Mouse (Mus musculus) adrenal gland, adult 2 months (tissue): ENCODE measurements around the gene Rpl36a-ps1. TPM values are rescaled to one million over a fixed set of nuclear protein-coding genes. Genes with fewer than 3 reads are reported as not detected.
"Not testable (repeated sequence)": the region's sequence is repeated elsewhere in the genome, so short reads cannot be mapped to it uniquely, and the experiment has no call there.

Experiments used
- DNase-seq: peaks from one replicate; pipeline ENCODE4 v3.0.0; 2021
- long read RNA-seq: library from polyadenylated mRNA; stranded (forward); transcript quantifications from one replicate; pipeline ENCODE4 v2.0.0, GENCODE M21; 2021
- polyA plus RNA-seq: library from polyadenylated mRNA; depleted of rRNA; stranded (reverse); fragments of >200 nt; gene quantifications from 2 replicates; pipeline ENCODE4 v1.2.3, GENCODE M21; 2012; rRNA removed
- total RNA-seq, 2 experiments: library from RNA; stranded (reverse); gene quantifications; 2 replicates each; pipeline ENCODE4 v1.2.3; 2021

The Rpl36a-ps1 gene
- 1 to 10 TPM; 4.8 to 6.2 TPM for total RNA-seq
- not detected in 2 replicates for polyA plus RNA-seq
- long read RNA-seq: 0 reads

GRCm38 (mm10) chr14:98994218-98994617, at the start of gene Rpl36a-ps1:
Gene Rpl36a-ps1, minus strand, starts transcription at chr14:98994318.
- DNase-seq: no peak

- no peak for DNase-seq
Measured at GRCm38 (mm10) chr14:99043499-99043898, 49.4 kb upstream of the Rpl36a-ps1 start.

GRCm38 (mm10) chr14:99041416-99041815, 47.3 kb upstream of the Rpl36a-ps1 start:
- DNase-seq: no peak

- not testable (repeated sequence) for DNase-seq
Measured at GRCm38 (mm10) chr14:99039308-99039707, 45.2 kb upstream of the Rpl36a-ps1 start.

- DNase-seq: no peak
Measured at GRCm38 (mm10) chr14:99037703-99038102, 43.6 kb upstream of the Rpl36a-ps1 start.

- no peak for DNase-seq
Measured at GRCm38 (mm10) chr14:99036039-99036438, 41.9 kb upstream of the Rpl36a-ps1 start.

- not testable (repeated sequence) for DNase-seq
Measured at GRCm38 (mm10) chr14:99034851-99035250, 40.7 kb upstream of the Rpl36a-ps1 start.

GRCm38 (mm10) chr14:99032596-99032995, 38.5 kb upstream of the Rpl36a-ps1 start:
- no peak for DNase-seq

GRCm38 (mm10) chr14:99031337-99031873, 37.3 kb upstream of the Rpl36a-ps1 start:
- DNase-seq: no peak

- DNase-seq: no peak
Measured at GRCm38 (mm10) chr14:99029987-99030386, 35.9 kb upstream of the Rpl36a-ps1 start.

- no peak for DNase-seq
Measured at GRCm38 (mm10) chr14:99022346-99023086, 28.4 kb upstream of the Rpl36a-ps1 start.

GRCm38 (mm10) chr14:99019136-99019808, 25.2 kb upstream of the Rpl36a-ps1 start:
- DNase-seq: no peak

- DNase-seq: no peak
Measured at GRCm38 (mm10) chr14:99018691-99019090, 24.6 kb upstream of the Rpl36a-ps1 start.

- DNase-seq: no peak
Measured at GRCm38 (mm10) chr14:99010920-99011313, 16.8 kb upstream of the Rpl36a-ps1 start.

GRCm38 (mm10) chr14:99010224-99010919, 16.3 kb upstream of the Rpl36a-ps1 start:
- peak; percentile 41 for DNase-seq

GRCm38 (mm10) chr14:98992482-98992881, 1.6 kb downstream of the Rpl36a-ps1 start:
- no peak for DNase-seq

- DNase-seq: no peak
Measured at GRCm38 (mm10) chr14:98990636-98991035, 3.5 kb downstream of the Rpl36a-ps1 start.

GRCm38 (mm10) chr14:98989818-98990217, 4.3 kb downstream of the Rpl36a-ps1 start:
- DNase-seq: no peak

GRCm38 (mm10) chr14:98971921-98972320, 22.2 kb downstream of the Rpl36a-ps1 start:
- DNase-seq: no peak

GRCm38 (mm10) chr14:98958978-98959658, 35.0 kb downstream of the Rpl36a-ps1 start:
- DNase-seq: peak; percentile 8

GRCm38 (mm10) chr14:98956788-98957187, 37.3 kb downstream of the Rpl36a-ps1 start:
- DNase-seq: no peak

- no peak for DNase-seq
Measured at GRCm38 (mm10) chr14:98952441-98952840, 41.7 kb downstream of the Rpl36a-ps1 start.
